Mouse (Mus musculus): ENCODE measurements around the gene Capn7.

DNA sequence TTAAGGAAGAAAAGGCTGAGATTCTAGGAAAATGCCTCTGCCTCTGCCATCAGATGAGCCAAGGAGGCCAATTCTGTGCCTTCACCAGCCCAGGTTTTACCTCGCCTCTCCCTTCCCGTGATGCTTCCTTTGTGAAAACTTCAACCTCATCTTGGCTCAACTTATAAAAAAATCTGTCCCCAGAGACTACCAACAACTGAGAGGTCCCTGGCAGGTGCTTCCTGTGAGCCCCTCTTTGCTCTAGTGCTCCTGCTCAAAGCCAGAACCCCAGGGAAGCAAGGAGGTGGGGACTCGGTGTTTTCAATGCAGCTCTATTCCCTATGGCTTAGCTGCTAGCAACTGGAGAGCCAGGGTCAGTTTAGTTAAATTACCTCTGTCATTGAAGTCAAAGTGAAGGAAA lies 23.2 kb upstream of the Capn7 start:
- TF ChIP-seq POLR2A (IDR thresholded peaks at IDR 0.05; ENCODE audit: borderline replicate concordance, insufficient read depth, low read length) (no peak), CTCF (IDR thresholded peaks at IDR 0.05; ENCODE audit: borderline replicate concordance, insufficient read depth, low read depth, low read length) (no peak)
